13 mouse cellular contexts compared by ENCODE assay signal in the genomic region with DNA sequence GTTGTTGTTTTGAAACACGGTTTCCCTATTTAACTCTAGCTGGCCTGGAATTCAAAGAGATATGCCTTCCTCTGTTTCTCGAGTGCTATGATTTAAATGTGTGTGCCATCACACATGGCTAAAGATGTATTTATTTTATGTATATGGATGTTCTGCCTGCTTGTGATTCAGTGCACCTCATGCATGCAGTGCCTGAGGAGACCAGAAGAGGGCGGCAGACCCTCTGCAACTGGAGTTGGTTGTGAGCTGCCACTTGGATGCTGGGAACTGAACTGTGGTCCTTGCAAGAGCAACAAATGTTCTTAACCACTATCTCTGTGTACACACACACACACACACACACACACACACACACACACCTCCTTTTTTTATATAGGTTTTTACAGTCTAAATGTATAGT. TPM values are rescaled to one million over a fixed set of nuclear protein-coding genes. Genes with fewer than 3 reads are reported as not detected.
A peak's percentile ranks its signal among the peaks of the same experiment; 100 is the strongest.
DNase-seq lines count a peak whose midpoint lies in the region; ATAC-seq and TF ChIP-seq lines count a peak whose summit lies in the region.
"Had no signal": no experiment of that assay in that cellular context is flagged by ENCODE, and none has a peak within 500 bp of the region (broad histone marks: within the 10 kb centered on the region; RNA-seq: fewer than 3 reads in every experiment).

No protein-coding gene starts in this region.

- H3K9ac ChIP-seq in intestine, postnatal 0 days (ENCODE audit: low read depth, low read length), result no peak overlapping the region
- no peak overlapping the region for H3K9ac ChIP-seq in intestine, embryonic 15.5 days
- no peak overlapping the region for H3K9ac ChIP-seq in intestine, embryonic 16.5 days (ENCODE audit: low read depth, low read length)
- H3K9ac ChIP-seq: forebrain, embryonic 15.5 days; heart, embryonic 12.5 days; lung, embryonic 15.5 days had no signal

- peaks cover 54% of the 10 kb centered on the region for H3K36me3 ChIP-seq in intestine, postnatal 0 days (ENCODE audit: control insufficient read depth, insufficient read depth)
- peaks cover 44% of the 10 kb centered on the region for H3K36me3 ChIP-seq in intestine, embryonic 15.5 days
- peaks cover 54% of the 10 kb centered on the region for H3K36me3 ChIP-seq in thymus, adult 2 months (ENCODE audit: control insufficient read depth, insufficient read depth, low read length)
- H3K36me3 ChIP-seq in intestine, embryonic 16.5 days (ENCODE audit: control insufficient read depth, insufficient read depth, low read length), result peaks cover 35% of the 10 kb centered on the region

- H3K4me1 ChIP-seq in intestine, postnatal 0 days (replicated peaks; ENCODE audit: control insufficient read depth, insufficient read depth, low read length), result no peaks in the 10 kb centered on the region
- H3K4me1 ChIP-seq in intestine, embryonic 15.5 days (replicated peaks), result no peaks in the 10 kb centered on the region
- H3K4me1 ChIP-seq in thymus, adult 2 months (replicated peaks; ENCODE audit: control insufficient read depth, insufficient read depth, low read length), result no peaks in the 10 kb centered on the region
- no peaks in the 10 kb centered on the region for H3K4me1 ChIP-seq in intestine, embryonic 16.5 days (ENCODE audit: control insufficient read depth, insufficient read depth, low read length)
- H3K4me1 ChIP-seq: forebrain, embryonic 15.5 days; heart, embryonic 12.5 days; lung, embryonic 15.5 days had no signal

- TF ChIP-seq CTCF in intestine, postnatal 0 days (IDR thresholded peaks at IDR 0.05; ENCODE audit: low read depth), result peak; percentile 55
- peak; percentile 13; the same call in 1 of the 2 replicates for TF ChIP-seq CTCF in thymus, adult 2 months (IDR thresholded peaks at IDR 0.05; ENCODE audit: borderline replicate concordance, control insufficient read depth, extremely low read depth, insufficient read depth, low read length, poor library complexity)

- TF ChIP-seq POLR2A in thymus, adult 2 months (IDR thresholded peaks at IDR 0.05; ENCODE audit: control insufficient read depth, extremely low read depth, insufficient read depth, low read length, poor library complexity), result no peak

- H3K27me3 ChIP-seq in intestine, postnatal 0 days (replicated peaks; ENCODE audit: control insufficient read depth, insufficient read depth, low read length), result no peaks in the 10 kb centered on the region
- no peaks in the 10 kb centered on the region for H3K27me3 ChIP-seq in intestine, embryonic 15.5 days (replicated peaks)
- no peaks in the 10 kb centered on the region for H3K27me3 ChIP-seq in thymus, adult 2 months (ENCODE audit: control insufficient read depth, insufficient read depth, low read length)
- H3K27me3 ChIP-seq in intestine, embryonic 16.5 days (replicated peaks; ENCODE audit: control insufficient read depth, insufficient read depth, low read length), result no peaks in the 10 kb centered on the region
- H3K27me3 ChIP-seq: forebrain, embryonic 15.5 days; heart, embryonic 12.5 days; lung, embryonic 15.5 days had no signal

- peak; percentile 23 for DNase-seq in thymus, adult 2 months
- DNase-seq in thymus, postnatal 0 days (ENCODE audit: low spot score), result no peak
- DNase-seq in c-Kit-negative CD71-positive TER-119-positive erythroid progenitor cells, embryonic 14.5 days (ENCODE audit: low read depth, low spot score), result peak; percentile 5
- peak; percentile 12 to 19 for DNase-seq in thymus, postnatal 36 days
- DNase-seq in heart, postnatal 10 days, result no peak
- DNase-seq: embryo, embryonic 11 days; right cerebral cortex, adult 18-20 months had no signal

- no peak overlapping the region for H3K4me2 ChIP-seq in intestine, postnatal 0 days (replicated peaks; ENCODE audit: low read depth)
- H3K4me2 ChIP-seq in intestine, embryonic 15.5 days (replicated peaks), result no peak overlapping the region
- no peak overlapping the region for H3K4me2 ChIP-seq in intestine, embryonic 16.5 days (ENCODE audit: low read depth, low read length)
- H3K4me2 ChIP-seq: forebrain, embryonic 15.5 days; heart, embryonic 12.5 days; lung, embryonic 15.5 days had no signal

- 92% methylated on average over 3 of the region's 3 CpGs for WGBS in intestine, postnatal 0 days
- WGBS in intestine, embryonic 15.5 days, result 90% methylated on average over 3 of the region's 3 CpGs
- WGBS in thymus, adult 2 months, result over 99% methylated on average over 3 of the region's 3 CpGs
- 94% methylated on average over 3 of the region's 3 CpGs for WGBS in intestine, embryonic 16.5 days

- no peak overlapping the region for H3K4me3 ChIP-seq in intestine, postnatal 0 days (ENCODE audit: low read depth, low read length)
- no peak overlapping the region for H3K4me3 ChIP-seq in intestine, embryonic 15.5 days (replicated peaks)
- H3K4me3 ChIP-seq in thymus, adult 2 months (ENCODE audit: control insufficient read depth, insufficient read depth, low read length), result no peak overlapping the region
- no peak overlapping the region for H3K4me3 ChIP-seq in intestine, embryonic 16.5 days (ENCODE audit: low read length)
- H3K4me3 ChIP-seq: forebrain, embryonic 15.5 days; heart, embryonic 12.5 days; lung, embryonic 15.5 days had no signal

- no peak overlapping the region for H3K27ac ChIP-seq in intestine, postnatal 0 days (ENCODE audit: low read depth, low read length)
- no peak overlapping the region for H3K27ac ChIP-seq in intestine, embryonic 15.5 days
- no peak overlapping the region for H3K27ac ChIP-seq in thymus, adult 2 months (ENCODE audit: control insufficient read depth, insufficient read depth, low read length)
- H3K27ac ChIP-seq in intestine, embryonic 16.5 days (ENCODE audit: low read length), result no peak overlapping the region
- H3K27ac ChIP-seq: forebrain, embryonic 15.5 days; lung, embryonic 15.5 days had no signal

- no peak for ATAC-seq in intestine, postnatal 0 days
- ATAC-seq in intestine, embryonic 15.5 days, result no peak
- no peak for ATAC-seq in intestine, embryonic 16.5 days
- ATAC-seq: forebrain, embryonic 15.5 days had no signal

- intact Hi-C loops in heart, postnatal 10 days (cut with DNase I), result no loop called here

- H3K9me3 ChIP-seq in intestine, postnatal 0 days (ENCODE audit: control insufficient read depth), result no peaks in the 10 kb centered on the region
- H3K9me3 ChIP-seq in intestine, embryonic 15.5 days, result no peaks in the 10 kb centered on the region
- peaks cover 3% of the 10 kb centered on the region; the same call in 1 of the 2 replicates for H3K9me3 ChIP-seq in intestine, embryonic 16.5 days (ENCODE audit: control insufficient read depth, low read length)
- H3K9me3 ChIP-seq: forebrain, embryonic 15.5 days; lung, embryonic 15.5 days had no signal

RNA-seq across cellular contexts. Expression of a gene that starts 48.9 kb away (rescaled TPM):
- 165 and 173 TPM in 2 replicates for polyA plus RNA-seq in intestine, postnatal 0 days (2015; fragmentation: Nextera tagmentation; extraction: Ambion mirVana)
- polyA plus RNA-seq in intestine, embryonic 15.5 days (2015; fragmentation: Nextera tagmentation; extraction: Ambion mirVana), result 120 and 124 TPM in 2 replicates
- 17.6 and 23.2 TPM in 2 replicates for polyA plus RNA-seq in thymus, adult 2 months (2012; rRNA removed)
- polyA plus RNA-seq in thymus, postnatal 0 days (2015; fragmentation: Nextera tagmentation; extraction: Ambion mirVana), result 123 and 126 TPM in 2 replicates
- 121 and 129 TPM in 2 replicates for polyA plus RNA-seq in intestine, embryonic 16.5 days (2015; fragmentation: Nextera tagmentation; extraction: Ambion mirVana)
- 10 to 100 TPM; 77.1 to 80.5 TPM for total RNA-seq in heart, postnatal 10 days (2021)

RNA-seq across cellular contexts. Expression of a gene that starts 50.1 kb away (rescaled TPM):
- polyA plus RNA-seq in intestine, postnatal 0 days (2015; fragmentation: Nextera tagmentation; extraction: Ambion mirVana), result 55.2 and 56.6 TPM in 2 replicates
- polyA plus RNA-seq in intestine, embryonic 15.5 days (2015; fragmentation: Nextera tagmentation; extraction: Ambion mirVana), result 134 and 183 TPM in 2 replicates
- 63.6 and 72.1 TPM in 2 replicates for polyA plus RNA-seq in thymus, adult 2 months (2012; rRNA removed)
- 98.1 and 100 TPM in 2 replicates for polyA plus RNA-seq in thymus, postnatal 0 days (2015; fragmentation: Nextera tagmentation; extraction: Ambion mirVana)
- polyA plus RNA-seq in intestine, embryonic 16.5 days (2015; fragmentation: Nextera tagmentation; extraction: Ambion mirVana), result 120 and 128 TPM in 2 replicates
- 100 to 1,000 TPM; 127 to 128 TPM for total RNA-seq in heart, postnatal 10 days (2021)

Comparison
In these comparisons a context has a peak if more than half of its experiments do, and no peak if none do; other contexts are left out.
1. DNase-seq: peak in thymus, adult 2 months (single experiment), c-Kit-negative CD71-positive TER-119-positive erythroid progenitor cells, embryonic 14.5 days (single experiment) and thymus, postnatal 36 days (2 of 2); none in thymus, postnatal 0 days (single experiment) and heart, postnatal 10 days (0 of 2).